Mouse (Mus musculus) spleen, postnatal 36 days (tissue): ENCODE data around the gene Ptdss2.

ENCODE experiments used
- DNase-seq, 2 experiments: peaks; one replicate each; pipeline ENCODE4 v3.0.0; 2022; ENCODE audit warnings: low spot score in 2 of 2, mixed read lengths in 1 of 2

Ptdss2 gene

DNA sequence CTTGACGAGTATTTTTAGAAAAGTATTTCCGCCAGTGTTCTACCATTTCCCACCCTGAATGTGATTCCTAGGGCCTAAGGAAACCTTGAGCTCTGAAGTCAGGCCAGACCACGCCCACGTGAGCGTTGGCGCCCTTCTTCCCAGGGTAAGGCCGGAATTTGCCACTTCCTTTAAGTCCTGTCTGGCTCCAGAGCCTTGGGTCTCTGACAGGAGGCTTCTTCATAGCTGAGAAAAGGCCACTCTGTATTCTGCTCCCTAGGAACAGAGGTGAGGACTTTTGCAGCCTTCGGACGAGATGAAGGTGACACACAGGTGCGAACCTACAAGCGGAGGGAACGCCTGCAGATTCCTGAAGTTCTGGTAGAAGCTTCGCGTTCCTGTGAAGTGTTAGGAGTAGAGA lies at the start of gene Ptdss2:
TSS of gene Ptdss2 (plus strand) at position 138 of the 400 bp plus-strand sequence.
- DNase-seq: no peak

DNA sequence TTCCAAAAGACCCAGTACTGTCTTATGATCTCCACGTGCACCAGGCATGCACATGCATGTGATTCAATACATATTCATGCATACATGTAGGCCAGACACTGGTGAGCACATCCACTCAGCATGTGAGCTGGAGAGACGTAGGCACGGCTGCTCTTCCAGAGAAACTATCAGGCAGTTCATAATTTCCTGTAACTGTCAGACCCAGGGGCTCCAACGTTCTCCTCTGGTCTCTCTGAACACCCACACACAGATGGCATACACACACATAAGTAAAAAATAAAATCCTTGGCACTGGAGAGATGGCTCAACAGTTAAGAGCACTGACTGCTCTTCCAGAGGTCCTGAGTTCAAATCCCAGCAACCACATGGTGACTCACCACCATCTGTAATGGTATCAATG lies 48.4 kb upstream of the Ptdss2 start:
- DNase-seq: no peak

- no peak for DNase-seq
Measured at GRCm38 (mm10) chr7:141077841-141078240, 44.3 kb upstream of the Ptdss2 start, which contains the start of gene Pkp3. Gene Pkp3 (plus strand): TSS chr7:141078218.

DNA sequence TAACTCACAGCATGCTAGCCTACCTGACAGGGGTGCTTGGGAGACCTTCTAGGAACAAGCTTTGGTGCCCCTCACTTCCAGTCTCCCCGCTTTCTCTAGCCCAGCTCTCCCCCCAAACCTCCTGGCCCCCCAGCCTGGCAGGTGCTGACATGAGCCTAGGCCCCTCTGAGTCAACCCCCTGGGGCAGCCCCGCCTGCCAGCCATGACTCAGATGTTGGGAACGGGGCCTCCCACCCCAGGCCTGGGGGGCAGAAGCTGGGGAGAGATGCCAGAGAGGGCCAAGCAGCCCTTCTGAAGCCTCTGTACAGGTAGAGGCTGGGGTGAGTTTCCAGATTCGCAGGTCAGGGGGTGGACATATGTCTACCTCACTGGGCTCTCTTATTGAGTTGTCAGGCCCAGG lies 43.3 kb upstream of the Ptdss2 start:
- DNase-seq: no peak

GRCm38 (mm10) chr7:141079481-141080449 lies 42.4 kb upstream of the Ptdss2 start:
- DNase-seq: no peak

DNA sequence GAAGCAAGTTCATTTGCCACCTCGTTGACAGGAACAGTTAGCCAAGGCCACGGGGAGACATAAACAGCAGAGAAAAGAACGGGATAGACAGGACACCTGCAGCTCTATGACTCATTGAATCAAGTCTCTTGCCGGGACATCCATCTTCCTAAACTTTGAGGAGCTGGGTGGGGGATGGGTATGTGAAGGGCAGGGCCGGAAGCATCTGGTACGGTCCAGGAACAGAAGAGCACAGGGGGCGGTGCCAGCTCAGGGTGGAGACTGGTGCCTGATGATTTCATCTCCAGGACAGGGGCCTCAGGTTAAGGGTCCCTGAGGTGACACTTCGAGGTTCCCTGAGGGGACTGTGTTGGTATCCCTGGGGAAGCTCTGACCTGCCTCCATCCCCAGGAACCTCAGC lies 34.3 kb upstream of the Ptdss2 start:
- peak; percentile 54 to 56 for DNase-seq

DNA sequence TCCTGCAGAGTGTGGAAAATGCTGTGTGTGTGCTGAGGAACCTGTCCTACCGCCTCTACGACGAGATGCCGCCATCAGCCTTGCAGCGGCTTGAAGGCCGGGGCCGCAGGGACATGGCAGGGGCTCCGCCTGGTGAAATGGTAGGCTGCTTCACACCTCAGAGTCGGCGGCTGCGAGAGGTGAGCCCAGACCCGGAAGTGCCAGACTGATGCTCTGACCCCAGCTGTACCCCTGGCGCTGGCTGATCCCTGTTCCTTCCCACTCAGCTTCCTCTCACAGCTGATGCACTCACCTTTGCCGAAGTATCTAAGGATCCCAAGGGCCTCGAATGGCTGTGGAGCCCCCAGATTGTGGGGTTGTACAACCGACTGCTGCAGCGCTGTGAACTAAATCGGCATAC lies 33.7 kb upstream of the Ptdss2 start:
- DNase-seq: no peak

DNA sequence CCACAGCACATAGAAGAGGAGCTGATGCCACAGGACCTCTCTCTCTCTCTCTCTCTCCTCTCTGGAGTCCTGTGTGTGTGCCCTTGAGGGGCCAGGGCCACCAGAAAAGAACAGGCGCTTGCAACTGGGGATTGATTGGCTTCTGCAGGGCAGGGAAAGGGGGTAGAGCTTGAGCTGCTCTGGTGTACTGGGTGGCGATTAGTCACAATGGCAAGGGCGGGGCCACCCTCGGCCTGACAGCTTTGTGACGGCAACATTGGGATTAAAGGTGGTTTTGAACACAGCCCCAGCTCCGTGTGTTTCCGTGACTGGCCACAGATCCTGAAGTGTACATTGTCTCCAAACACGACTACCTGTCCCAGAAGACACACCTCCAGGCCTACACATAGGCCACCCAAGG lies 32.0 kb upstream of the Ptdss2 start:
- no peak for DNase-seq

- peak; percentile 88 to 90 for DNase-seq
Measured at GRCm38 (mm10) chr7:141092051-141092735, 30.0 kb upstream of the Ptdss2 start.

DNA sequence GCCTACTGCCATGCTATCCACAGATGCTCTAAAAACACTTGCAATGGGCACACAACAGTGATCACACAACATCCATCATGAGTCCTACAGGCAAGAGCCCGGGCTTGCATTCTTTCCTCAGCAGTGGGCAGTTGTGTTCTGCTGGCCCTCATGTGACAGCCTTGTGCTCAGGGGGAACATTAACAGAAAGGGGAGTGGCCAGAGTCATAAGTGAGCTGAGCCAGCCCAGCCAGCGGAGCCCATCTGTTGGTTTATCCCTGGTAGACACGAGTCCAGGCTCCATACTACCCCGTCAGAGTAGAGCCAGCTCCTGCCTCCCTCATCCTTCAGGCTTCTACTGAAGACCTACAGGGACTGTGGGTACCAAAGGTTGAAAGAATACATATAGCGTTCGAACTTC lies 28.2 kb upstream of the Ptdss2 start:
- no peak for DNase-seq

- DNase-seq: no peak
Measured at GRCm38 (mm10) chr7:141094487-141095205, 27.5 kb upstream of the Ptdss2 start.

GRCm38 (mm10) chr7:141096021-141096420 lies 26.2 kb upstream of the Ptdss2 start:
- peak; percentile 33 to 36 for DNase-seq

DNA sequence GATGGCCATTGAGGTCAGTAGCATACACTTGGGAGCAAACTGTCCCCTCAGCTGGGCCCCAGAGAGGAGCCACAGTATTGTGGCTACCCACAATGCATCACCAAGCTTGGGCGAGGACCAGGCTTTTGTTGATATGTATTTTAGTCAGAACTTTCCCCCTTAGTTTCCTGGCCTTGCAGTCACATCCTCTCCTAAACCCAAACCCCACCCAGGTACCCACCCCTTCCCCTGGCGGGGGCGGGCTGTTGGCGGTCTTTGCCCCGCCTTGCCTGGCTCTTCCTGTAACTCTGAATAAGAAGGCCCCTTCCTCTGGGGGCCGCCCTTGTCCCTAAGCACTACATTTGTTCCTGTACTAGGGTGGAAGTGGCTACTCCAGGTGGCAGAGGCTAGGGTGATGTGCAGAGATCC lies 25.5 kb upstream of the Ptdss2 start:
- DNase-seq: peak; percentile 95 to 96

- no peak for DNase-seq
Measured at GRCm38 (mm10) chr7:141097177-141097576, 25.0 kb upstream of the Ptdss2 start.

- peak; percentile 70 for DNase-seq
Measured at GRCm38 (mm10) chr7:141099911-141100691, 22.1 kb upstream of the Ptdss2 start, which contains the start of gene Sigirr. Gene Sigirr (minus strand): TSS chr7:141100572.

- no peak for DNase-seq
Measured at GRCm38 (mm10) chr7:141103161-141103560, 19.0 kb upstream of the Ptdss2 start.

DNA sequence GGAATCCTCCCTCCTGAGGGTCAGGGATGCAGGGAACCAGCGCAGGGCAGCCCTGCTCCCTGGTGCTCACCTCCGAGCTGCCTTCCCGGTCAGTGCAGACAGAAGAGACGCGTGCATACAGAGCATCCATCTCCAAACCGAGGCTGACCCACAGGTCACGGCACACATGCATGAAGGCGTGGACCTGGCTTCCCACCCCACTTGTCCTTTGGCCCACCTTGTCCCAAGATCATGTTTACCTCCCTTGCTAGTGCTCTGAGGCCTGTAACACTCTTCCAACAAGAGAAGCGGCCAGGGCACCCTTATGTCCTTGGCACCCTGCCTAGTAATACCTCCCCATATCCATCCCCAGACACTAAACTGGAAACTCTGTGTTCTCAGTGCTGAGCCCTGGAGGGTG lies 6.3 kb upstream of the Ptdss2 start:
- no peak for DNase-seq

GRCm38 (mm10) chr7:141117636-141118035 lies 4.5 kb upstream of the Ptdss2 start, which contains the start of gene Ano9:
Gene Ano9 (minus strand): TSS chr7:141117806.
- no peak for DNase-seq

- DNase-seq: no peak
Measured at GRCm38 (mm10) chr7:141119487-141119886, 2.7 kb upstream of the Ptdss2 start.

DNA sequence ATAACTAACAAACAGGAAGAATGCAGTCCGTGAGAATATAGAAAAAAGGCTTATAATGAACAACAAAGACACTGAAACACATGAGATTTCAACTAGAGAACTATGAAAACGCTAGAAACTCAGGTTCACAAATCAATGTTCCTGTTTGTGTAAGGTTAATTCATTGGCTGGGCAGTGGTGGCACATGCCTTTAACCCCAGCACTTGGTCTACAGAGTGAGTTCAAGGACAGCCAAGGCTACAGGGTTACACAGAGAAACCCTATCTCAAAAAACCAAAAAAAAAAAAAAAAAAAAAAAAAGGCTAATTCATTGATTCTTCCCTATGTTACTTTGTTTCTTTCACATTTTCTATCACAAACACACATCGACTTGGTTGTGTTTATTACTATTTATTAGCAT lies 1.6 kb upstream of the Ptdss2 start:
- DNase-seq: no peak

- DNase-seq: no peak
Measured at GRCm38 (mm10) chr7:141121051-141121531, 1.1 kb upstream of the Ptdss2 start.
